Mouse (Mus musculus) skeletal muscle tissue, adult 2 months (tissue): ENCODE measurements around the gene Rapgef4.
A peak's percentile ranks its signal among the peaks of the same experiment; 100 is the strongest.
"Not testable (repeated sequence)": the region's sequence is repeated elsewhere in the genome, so short reads cannot be mapped to it uniquely, and the experiment has no call there.

Source experiments
- DNase-seq: peaks from one replicate; pipeline ENCODE4 v3.0.0-alpha.2; 2012; ENCODE audit warnings: low read depth, low spot score

The Rapgef4 gene

DNA sequence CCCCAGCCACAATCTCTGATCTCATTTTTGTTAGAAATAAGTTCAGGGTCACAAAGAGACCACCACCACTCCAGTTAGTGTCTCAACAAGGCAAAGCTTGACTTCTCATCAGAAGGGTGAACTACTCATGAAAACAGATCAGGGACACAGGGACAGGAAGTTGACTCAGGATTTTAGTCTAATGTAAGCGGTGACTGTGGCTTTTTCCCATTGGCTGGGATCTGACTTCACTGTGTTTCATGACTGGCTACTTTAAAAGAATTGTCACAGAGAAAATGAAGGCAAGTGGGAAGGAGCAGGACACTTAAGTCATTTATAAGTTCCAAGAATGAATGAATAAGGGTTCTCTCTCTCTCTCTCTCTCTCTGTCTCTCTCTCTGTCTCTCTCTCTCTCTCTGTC, 45.5 kb downstream of the Rapgef4 start:
- DNase-seq = no peak

- no peak for DNase-seq
Observed at GRCm38 (mm10) chr2:72029081-72029480, 48.0 kb downstream of the Rapgef4 start.

- no peak for DNase-seq
Observed at GRCm38 (mm10) chr2:72029586-72030144, 48.6 kb downstream of the Rapgef4 start.

GRCm38 (mm10) chr2:72031717-72032116, 50.7 kb downstream of the Rapgef4 start:
- no peak for DNase-seq

GRCm38 (mm10) chr2:72035616-72036015, 54.6 kb downstream of the Rapgef4 start:
- no peak for DNase-seq

GRCm38 (mm10) chr2:72037357-72037756, 56.3 kb downstream of the Rapgef4 start:
- DNase-seq = no peak

DNA sequence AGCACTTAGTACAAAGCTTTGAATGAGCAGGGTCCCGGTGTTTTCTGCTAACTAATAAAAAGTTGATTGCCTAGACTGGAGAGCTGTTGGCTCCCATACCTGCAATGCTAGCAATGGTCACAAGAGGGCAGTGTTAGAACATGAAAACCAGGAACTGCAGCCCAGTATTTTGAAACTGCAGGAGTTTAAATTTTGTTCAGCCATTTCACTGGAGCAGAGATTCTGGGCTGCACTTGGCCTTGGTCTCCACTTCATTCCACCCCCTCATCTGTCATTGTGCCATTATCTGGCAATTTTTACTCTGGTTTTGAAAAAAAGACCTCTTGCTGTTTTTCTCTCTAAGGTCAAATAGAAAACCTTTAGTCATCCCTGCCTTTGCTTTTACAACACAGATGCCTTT, 57.2 kb downstream of the Rapgef4 start:
- peak; percentile 72 for DNase-seq

GRCm38 (mm10) chr2:72038651-72039251, 57.7 kb downstream of the Rapgef4 start:
- peak; percentile 52 for DNase-seq

- DNase-seq = no peak
Observed at GRCm38 (mm10) chr2:72039522-72040045, 58.5 kb downstream of the Rapgef4 start.

DNA sequence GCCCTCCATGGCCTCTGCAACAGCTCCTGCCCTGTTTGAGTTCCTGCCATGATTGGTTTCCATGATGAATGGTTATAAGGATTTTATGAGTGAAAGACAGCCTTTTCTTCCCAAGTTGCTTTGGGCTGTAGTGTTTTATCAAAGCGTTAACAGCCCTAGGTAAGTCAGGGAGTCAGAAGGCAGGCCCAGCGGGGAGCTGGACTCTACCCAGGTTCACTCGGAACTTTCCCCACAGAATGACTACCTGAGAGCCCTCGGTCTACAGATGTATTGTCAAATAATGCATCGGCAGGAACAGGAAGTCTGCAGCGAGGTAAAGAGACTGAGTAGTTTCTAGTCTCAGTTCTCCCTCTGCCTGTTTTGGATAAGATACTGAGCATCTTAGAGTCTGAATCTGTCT, 60.0 kb downstream of the Rapgef4 start:
- DNase-seq = no peak

DNA sequence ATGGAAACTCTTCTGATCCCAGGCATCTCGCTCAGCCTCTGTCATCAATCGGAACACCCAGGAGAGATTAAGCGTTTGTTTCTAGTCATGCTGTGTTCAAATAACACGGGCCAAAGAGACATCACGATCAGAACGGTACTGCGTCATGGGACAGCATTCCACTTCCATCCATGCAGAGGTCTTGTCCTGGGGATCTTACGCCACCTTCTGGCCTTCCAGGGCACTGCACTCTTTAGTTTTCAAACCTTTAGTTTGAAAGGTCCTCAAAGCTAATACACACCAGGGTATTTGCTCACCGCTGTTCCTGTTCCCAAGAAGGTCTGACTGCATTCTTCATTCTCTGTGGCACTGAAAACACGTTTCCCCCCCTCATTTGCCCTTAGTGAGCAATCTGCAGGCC, 61.1 kb downstream of the Rapgef4 start:
- DNase-seq = no peak

DNA sequence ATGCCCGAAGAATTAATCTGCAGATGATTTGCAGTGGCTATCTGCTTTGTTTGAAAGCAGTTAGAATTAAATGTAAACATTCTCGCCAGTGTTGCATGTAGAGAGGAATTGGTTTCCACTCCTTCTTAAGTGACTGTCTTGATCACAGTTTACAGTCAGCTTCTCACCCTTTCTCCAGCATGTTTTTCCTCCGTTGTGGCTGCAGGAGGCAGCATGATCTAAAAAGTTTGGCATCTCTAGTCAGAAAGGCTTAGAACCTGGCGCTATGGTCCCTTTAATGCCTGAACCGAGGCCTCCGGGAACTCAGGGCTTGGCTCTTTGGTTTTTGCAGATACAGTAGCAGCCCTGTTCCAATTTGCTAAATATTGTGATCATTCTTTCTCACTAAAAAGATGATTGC, 63.2 kb downstream of the Rapgef4 start:
- DNase-seq = no peak

DNA sequence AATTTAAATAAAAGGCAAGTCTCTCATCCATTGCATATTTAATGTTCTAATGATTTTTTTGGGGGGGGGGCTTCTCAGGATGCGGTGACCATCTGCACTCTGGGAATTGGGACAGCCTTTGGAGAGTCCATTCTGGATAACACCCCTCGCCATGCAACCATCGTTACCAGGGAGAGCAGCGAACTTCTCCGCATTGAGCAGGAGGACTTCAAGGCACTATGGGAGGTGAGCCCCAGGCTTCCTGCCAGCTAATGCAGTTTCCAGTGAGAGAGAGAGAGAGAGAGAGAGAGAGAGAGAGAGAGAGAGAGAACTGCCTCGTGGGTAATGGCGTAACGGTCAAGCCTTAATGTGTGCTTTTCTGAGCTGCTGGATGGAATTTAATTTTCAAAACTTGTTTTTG, 64.0 kb downstream of the Rapgef4 start:
- DNase-seq = no peak

DNA sequence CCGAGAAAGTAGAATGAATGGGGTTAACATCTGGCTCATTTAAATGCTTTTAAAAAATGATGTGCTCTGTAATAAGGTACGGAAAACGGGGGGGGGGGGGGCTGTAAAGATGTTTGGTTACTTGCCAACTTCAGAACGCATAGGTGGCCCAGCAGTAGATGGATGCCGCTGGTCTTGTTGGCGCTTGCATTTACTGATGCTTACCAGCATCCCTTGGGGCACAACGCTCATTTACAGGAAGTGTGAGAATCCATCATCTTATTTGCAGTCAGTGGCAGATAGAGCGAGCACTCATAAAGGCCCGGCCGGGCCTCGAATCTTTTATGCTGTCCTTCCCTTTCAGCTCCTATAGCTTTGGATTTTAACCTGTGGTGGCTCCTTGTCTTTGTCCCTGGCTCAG, 64.6 kb downstream of the Rapgef4 start:
- DNase-seq = no peak

- DNase-seq = no peak
Observed at GRCm38 (mm10) chr2:72050451-72050850, 69.4 kb downstream of the Rapgef4 start.

DNA sequence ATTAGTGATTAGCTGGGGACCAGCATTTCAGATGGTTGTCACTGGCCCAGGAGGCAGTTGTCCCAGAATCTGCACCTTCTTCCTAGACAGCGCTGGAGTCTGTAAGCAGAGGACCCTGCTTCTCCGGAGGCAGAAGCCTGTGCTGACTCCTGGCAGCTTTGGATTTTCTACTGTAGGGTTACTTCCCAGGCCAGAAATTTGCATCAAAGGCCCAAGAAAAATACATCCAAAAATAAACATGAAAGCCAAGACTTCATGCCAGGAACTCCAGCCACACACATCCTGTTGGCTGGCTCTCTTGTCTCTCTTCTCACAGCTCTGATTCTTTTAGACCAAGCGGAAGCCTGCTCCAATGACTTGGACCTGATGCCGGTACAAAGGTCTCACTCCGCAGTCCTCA, 73.2 kb downstream of the Rapgef4 start:
- no peak for DNase-seq

DNA sequence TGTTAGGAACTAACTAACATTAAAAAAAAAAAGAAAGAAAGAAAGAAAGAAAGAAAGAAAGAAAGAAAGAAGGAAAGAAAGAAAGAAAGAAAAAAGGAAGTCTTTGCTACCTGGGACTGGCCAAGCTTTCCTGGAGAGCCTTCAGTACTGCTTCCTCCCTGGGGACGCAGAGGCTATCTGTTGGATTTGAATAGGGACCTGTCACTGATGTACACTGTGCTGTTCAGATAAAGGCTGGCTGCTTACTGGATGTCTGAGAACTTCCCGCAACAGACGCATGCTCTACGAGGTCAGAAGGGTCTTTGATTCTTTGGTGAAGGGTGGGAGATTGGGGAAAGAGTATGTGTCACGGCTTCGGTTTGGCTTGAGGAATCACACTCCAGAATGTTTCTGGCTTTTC, 73.7 kb downstream of the Rapgef4 start:
- no peak for DNase-seq

DNA sequence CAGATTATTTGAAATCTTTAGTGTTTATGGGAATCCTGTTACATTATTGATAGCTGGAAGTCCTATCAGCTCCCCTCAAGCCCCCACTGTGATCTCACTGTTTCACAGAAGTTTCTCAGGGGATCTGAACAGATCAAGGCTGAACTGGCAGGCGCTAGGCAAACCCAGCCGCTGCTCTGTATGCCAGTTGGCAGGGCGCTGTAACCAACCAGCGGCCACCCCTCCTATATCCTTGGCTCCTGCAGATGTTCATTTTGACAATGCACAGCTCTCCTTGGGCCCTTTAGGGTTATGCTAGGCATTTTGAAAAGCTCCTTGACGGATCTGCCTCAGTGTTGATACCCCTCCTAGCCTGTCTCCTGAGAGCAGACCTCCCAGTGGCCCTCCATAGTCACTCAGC, 74.4 kb downstream of the Rapgef4 start:
- no peak for DNase-seq

DNA sequence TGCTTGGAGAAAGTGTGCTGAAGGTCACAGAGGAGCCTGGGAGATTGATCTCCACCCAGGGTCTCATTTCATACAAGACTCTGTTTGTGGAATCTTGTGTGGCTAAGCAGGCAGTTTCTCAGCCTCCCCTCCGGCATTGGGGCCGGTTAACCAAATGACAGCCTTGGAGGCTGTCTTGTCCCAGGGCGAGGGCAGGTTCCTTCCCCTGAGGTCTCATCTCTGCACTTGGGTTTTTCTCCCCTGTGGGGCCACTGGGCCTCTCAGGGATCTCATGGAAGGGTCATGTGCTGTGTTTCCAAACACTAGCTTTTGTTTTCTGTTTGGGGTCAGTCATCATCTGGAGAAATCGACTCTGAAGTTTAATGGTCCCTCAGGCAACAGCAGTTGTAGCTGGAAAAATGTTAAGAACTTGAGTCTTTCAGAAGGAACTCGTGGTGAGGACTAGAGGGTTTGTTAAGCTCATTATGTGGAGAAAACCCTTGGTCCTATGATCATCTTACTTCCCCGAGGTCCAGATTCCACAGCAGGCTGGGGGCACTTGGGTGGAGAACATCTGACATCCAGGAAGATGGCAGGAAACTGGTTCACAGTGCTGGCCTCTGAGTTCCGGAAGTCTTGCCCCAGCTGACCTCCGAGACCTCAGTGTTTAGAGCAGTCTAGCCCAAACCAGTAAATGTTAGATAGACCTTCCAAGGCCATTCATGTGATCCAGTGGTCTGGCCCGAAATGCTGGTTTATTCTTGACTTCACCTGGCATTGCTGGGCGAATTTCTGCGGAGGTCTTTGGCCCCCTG, 75.2 kb downstream of the Rapgef4 start:
- DNase-seq = no peak

DNA sequence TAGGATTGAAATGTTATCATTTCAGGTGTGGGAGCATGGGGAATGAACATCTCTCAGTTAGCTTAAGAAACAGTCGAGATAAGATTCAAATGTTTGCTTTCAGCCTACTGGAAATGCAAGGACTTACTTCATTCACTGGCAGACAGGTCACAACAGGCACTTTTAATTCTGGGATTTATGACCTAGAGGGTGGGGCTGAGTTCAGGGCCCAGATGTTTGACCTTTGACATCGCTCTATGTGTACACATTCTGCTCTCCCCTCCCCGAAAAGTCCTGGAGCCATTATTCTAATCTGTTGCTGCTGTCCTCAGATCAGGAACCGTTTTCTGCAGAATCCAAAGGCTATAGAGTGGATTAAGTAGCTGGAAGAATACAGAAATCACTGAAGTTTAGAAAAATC, 81.9 kb downstream of the Rapgef4 start:
- DNase-seq = no peak

GRCm38 (mm10) chr2:72068505-72068904, 87.5 kb downstream of the Rapgef4 start:
- DNase-seq = no peak

DNA sequence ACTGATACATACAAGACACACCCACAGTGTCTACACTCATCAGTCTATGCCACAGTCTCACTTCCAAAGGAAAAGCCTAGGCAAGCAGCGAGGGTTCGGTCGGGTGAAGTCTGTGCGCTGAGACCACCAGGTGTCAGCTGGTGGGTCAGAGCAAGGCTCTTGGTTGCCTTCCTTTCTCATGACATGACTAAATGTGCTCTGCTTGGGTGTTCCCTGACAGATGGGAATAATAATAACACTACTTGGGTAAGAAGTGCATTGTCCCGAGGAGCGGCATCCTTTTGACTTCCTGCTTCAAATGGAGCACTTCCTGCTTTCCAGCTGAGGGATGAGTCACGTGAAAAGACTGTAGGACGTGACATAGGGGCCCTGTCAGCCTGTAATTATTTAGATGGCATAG, 89.0 kb downstream of the Rapgef4 start:
- DNase-seq = no peak

DNA sequence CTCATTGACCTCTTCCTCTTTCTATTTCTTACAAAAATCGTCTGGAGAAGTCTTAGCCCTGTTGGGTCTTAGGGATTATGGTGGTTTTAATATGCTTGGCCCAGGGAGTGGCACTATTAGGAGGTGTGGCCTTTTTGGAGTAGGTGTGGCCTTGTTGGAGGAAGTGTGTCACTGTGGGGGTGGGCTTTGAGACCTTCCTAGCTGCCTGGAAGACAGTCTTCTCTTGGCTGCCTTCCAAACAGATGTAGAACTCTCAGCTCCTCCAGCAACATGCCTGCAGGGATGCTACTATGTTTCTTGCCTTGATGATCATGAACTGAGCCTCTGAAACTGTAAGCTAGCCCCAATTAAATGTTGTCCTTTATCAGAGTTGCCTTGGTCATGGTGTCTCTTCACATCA, 92.1 kb downstream of the Rapgef4 start:
- not testable (repeated sequence) for DNase-seq
